12 mouse cellular contexts compared by ENCODE assay signal in genomic region chr9:35330386-35330785, GRCm38 (mm10).
DNase-seq lines count a peak whose midpoint lies in the region; ATAC-seq and TF ChIP-seq lines count a peak whose summit lies in the region.
"Had no signal": no experiment of that assay in that cellular context is flagged by ENCODE, and none has a peak within 500 bp of the region (broad histone marks: within the 10 kb centered on the region; RNA-seq: fewer than 3 reads in every experiment).

No protein-coding gene starts in this region.

- intact Hi-C loops in gastrocnemius, postnatal 36 days (cut with DNase I), result no loop called here

- no peak for TF ChIP-seq CTCF in cerebellum, adult 2 months (IDR thresholded peaks at IDR 0.05; ENCODE audit: borderline replicate concordance, insufficient read depth, low read depth, low read length)

- H3K36me3 ChIP-seq in kidney, embryonic 16.5 days (ENCODE audit: insufficient read depth, low read length), result no peaks in the 10 kb centered on the region
- no peaks in the 10 kb centered on the region for H3K36me3 ChIP-seq in embryonic facial prominence, embryonic 15.5 days
- H3K36me3 ChIP-seq in limb, embryonic 13.5 days, result no peaks in the 10 kb centered on the region
- H3K36me3 ChIP-seq: liver, embryonic 13.5 days had no signal

- H3K9me3 ChIP-seq in kidney, embryonic 16.5 days (ENCODE audit: low read length), result no peaks in the 10 kb centered on the region
- H3K9me3 ChIP-seq in embryonic facial prominence, embryonic 15.5 days (replicated peaks), result no peaks in the 10 kb centered on the region
- H3K9me3 ChIP-seq in limb, embryonic 13.5 days, result no peaks in the 10 kb centered on the region
- H3K9me3 ChIP-seq: liver, embryonic 13.5 days had no signal

- WGBS in cerebellum, adult 2 months, result 47% methylated on average over 2 of the region's 2 CpGs
- 90% methylated on average over 2 of the region's 2 CpGs for WGBS in kidney, embryonic 16.5 days
- WGBS in embryonic facial prominence, embryonic 15.5 days, result 85% methylated on average over 2 of the region's 2 CpGs
- WGBS in limb, embryonic 13.5 days, result 83% methylated on average over 2 of the region's 2 CpGs

- no peak for TF ChIP-seq POLR2A in cerebellum, adult 2 months (IDR thresholded peaks at IDR 0.05; ENCODE audit: borderline replicate concordance, insufficient read depth, low read length)

- H3K27ac ChIP-seq in cerebellum, adult 2 months (ENCODE audit: insufficient read depth, low read length), result peak overlapping the region; percentile 42
- peak overlapping the region; percentile 77 for H3K27ac ChIP-seq in kidney, embryonic 16.5 days (ENCODE audit: low read length)
- peak overlapping the region; percentile 82 for H3K27ac ChIP-seq in embryonic facial prominence, embryonic 15.5 days (replicated peaks)
- H3K27ac ChIP-seq in limb, embryonic 13.5 days, result peak overlapping the region; percentile 92
- H3K27ac ChIP-seq: liver, embryonic 13.5 days had no signal

- DNase-seq in cerebellum, adult 2 months, result peak in 1 of 2 experiments; percentile 34
- no peak for DNase-seq in cerebellum, postnatal 10 days
- no peak for DNase-seq in kidney, adult 9 months
- DNase-seq in gastrocnemius, postnatal 36 days, result no peak
- DNase-seq: kidney, postnatal 36 days; liver, embryonic 13.5 days had no signal

- H3K4me1 ChIP-seq in cerebellum, adult 2 months (ENCODE audit: control insufficient read depth, insufficient read depth, low read length), result peaks cover 42% of the 10 kb centered on the region
- H3K4me1 ChIP-seq in kidney, embryonic 16.5 days (ENCODE audit: insufficient read depth, low read length), result peaks cover 40% of the 10 kb centered on the region
- H3K4me1 ChIP-seq in embryonic facial prominence, embryonic 15.5 days, result peaks cover 85% of the 10 kb centered on the region
- peaks cover 91% of the 10 kb centered on the region for H3K4me1 ChIP-seq in limb, embryonic 13.5 days
- H3K4me1 ChIP-seq: liver, embryonic 13.5 days had no signal

- no peak overlapping the region for H3K4me3 ChIP-seq in cerebellum, adult 2 months (replicated peaks; ENCODE audit: insufficient read depth, low read depth, low read length)
- H3K4me3 ChIP-seq in kidney, embryonic 16.5 days (ENCODE audit: low read length), result no peak overlapping the region
- no peak overlapping the region for H3K4me3 ChIP-seq in embryonic facial prominence, embryonic 15.5 days (replicated peaks)
- H3K4me3 ChIP-seq in limb, embryonic 13.5 days, result no peak overlapping the region
- H3K4me3 ChIP-seq: liver, embryonic 13.5 days had no signal

- no peaks in the 10 kb centered on the region for H3K27me3 ChIP-seq in cerebellum, adult 2 months (ENCODE audit: control insufficient read depth, insufficient read depth, low read length)
- no peaks in the 10 kb centered on the region for H3K27me3 ChIP-seq in kidney, embryonic 16.5 days (ENCODE audit: insufficient read depth, low read length)
- no peaks in the 10 kb centered on the region for H3K27me3 ChIP-seq in embryonic facial prominence, embryonic 15.5 days
- H3K27me3 ChIP-seq in limb, embryonic 13.5 days, result no peaks in the 10 kb centered on the region
- H3K27me3 ChIP-seq: liver, embryonic 13.5 days; Patski had no signal

- no peak for ATAC-seq in kidney, embryonic 16.5 days (ENCODE audit: low FRiP score, low TSS enrichment)
- ATAC-seq in embryonic facial prominence, embryonic 15.5 days (ENCODE audit: insufficient number of reproducible peaks, low FRiP score, low TSS enrichment, low read depth), result no peak
- no peak for ATAC-seq in limb, embryonic 13.5 days (ENCODE audit: low FRiP score, low read depth)
- no peak for ATAC-seq in megakaryocyte, adult 5-6 weeks (ENCODE audit: poor library complexity, severe bottlenecking)
- ATAC-seq: inflammation-experienced regulatory T-cells, adult 6 months had no signal

- H3K4me2 ChIP-seq in kidney, embryonic 16.5 days (replicated peaks; ENCODE audit: low read depth, low read length), result no peak overlapping the region
- H3K4me2 ChIP-seq in embryonic facial prominence, embryonic 15.5 days (replicated peaks), result no peak overlapping the region
- H3K4me2 ChIP-seq in limb, embryonic 13.5 days (replicated peaks), result no peak overlapping the region
- H3K4me2 ChIP-seq: liver, embryonic 13.5 days had no signal

- no peak overlapping the region for H3K9ac ChIP-seq in kidney, embryonic 16.5 days (replicated peaks; ENCODE audit: low read length)
- H3K9ac ChIP-seq in embryonic facial prominence, embryonic 15.5 days, result no peak overlapping the region
- H3K9ac ChIP-seq in limb, embryonic 13.5 days, result no peak overlapping the region
- H3K9ac ChIP-seq: liver, embryonic 13.5 days had no signal

Comparison
In these comparisons a context has a peak if more than half of its experiments do, and no peak if none do; other contexts are left out.
1. H3K27ac ChIP-seq: peak in every context shown above with its lines; median percentile 92 in limb, embryonic 13.5 days; 82 in embryonic facial prominence, embryonic 15.5 days; 77 in kidney, embryonic 16.5 days; 42 in cerebellum, adult 2 months.